Mouse (Mus musculus) heart, postnatal 25 days (tissue): ENCODE measurements around the gene Pikfyve. TPM values are rescaled to one million over a fixed set of nuclear protein-coding genes. Genes with fewer than 3 reads are reported as not detected.

ENCODE experiments used
- DNase-seq: peaks from one replicate; pipeline ENCODE4 v3.0.0; 2022; ENCODE audit warnings: low spot score
- intact Hi-C: fragments of 180-260 bp; cut with DNase I; formaldehyde crosslinking; loops from one replicate; pipeline ENCODE4 v1.15.1; 2025
- total RNA-seq, 2 experiments: library from RNA; stranded (reverse); gene quantifications; 2 replicates each; pipeline ENCODE4 v1.2.3; 2021

The Pikfyve gene
- total RNA-seq, 2 experiments from 2014 or later = 10.5 to 11.2 TPM

GRCm38 (mm10) chr1:65311214-65311933, 124.9 kb downstream of the Pikfyve start:
- no peak for DNase-seq
- intact Hi-C loops = loop anchor here (10.0 kb wide), 1 partner anchor 1343 kb away; no protein-coding TSS in a partner anchor

DNA sequence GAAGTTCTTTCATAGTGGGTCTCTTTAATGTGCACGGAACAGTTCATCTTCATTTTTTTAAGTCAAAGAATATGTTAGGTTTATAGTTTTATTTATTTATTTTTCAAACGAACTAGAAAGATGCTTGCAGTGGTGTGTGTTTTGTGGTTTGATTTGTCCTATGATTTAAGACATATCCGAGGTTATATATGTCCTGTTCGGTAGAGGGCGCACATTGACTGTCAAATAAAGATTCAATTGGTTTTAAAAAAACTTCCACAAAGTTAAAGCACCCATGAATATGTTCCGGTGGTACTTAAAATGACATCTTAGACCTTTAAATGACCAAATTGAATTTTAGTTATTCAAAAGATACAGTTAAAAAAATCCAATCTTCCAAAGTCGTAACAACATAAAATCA, 125.6 kb downstream of the Pikfyve start:
- no peak for DNase-seq
- intact Hi-C loops = loop anchor here (2.0 to 10.0 kb wide), 2 partner anchors 787 to 1343 kb away; no protein-coding TSS in a partner anchor

GRCm38 (mm10) chr1:65312896-65313295, 126.4 kb downstream of the Pikfyve start:
- no peak for DNase-seq
- intact Hi-C loops = loop anchor here (2.0 to 10.0 kb wide), 2 partner anchors 786 to 1342 kb away; no protein-coding TSS in a partner anchor

GRCm38 (mm10) chr1:65314054-65315021, 127.9 kb downstream of the Pikfyve start:
- DNase-seq = no peak
- intact Hi-C loops = loop anchor here (10.0 kb wide), 1 partner anchor 1340 kb away; no protein-coding TSS in a partner anchor

DNA sequence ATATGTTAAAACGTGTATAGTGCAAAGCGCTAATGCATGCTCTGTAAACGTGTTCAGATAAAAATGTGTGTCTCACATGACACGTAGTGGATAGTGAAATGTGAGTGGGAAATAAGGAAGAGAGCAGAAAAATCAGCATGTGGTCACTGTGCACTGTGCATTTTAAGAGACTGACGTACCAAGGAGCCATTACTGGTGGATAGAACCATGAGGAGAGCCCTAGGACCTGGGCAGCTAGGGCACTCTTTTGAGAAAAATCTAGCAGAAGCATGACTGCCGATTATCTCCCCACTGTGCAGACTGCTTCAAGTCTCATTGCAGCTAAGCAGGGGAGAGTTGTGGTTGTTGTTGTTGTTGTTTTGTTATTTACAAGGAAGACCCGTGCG, 128.5 kb downstream of the Pikfyve start:
- intact Hi-C loops = loop anchor here (10.0 kb wide), 1 partner anchor 1340 kb away; no protein-coding TSS in a partner anchor
- no peak for DNase-seq

Other genes starting within 250 kb of the Pikfyve start
- 1 to 10 TPM; 8.3 to 9.6 TPM for gene Plekhm3, start 229.9 kb upstream of the Pikfyve start, total RNA-seq
- gene Akr1cl, start 153.9 kb upstream of the Pikfyve start, total RNA-seq = not detected
- not detected for gene Cryge, start 135.5 kb upstream of the Pikfyve start, total RNA-seq
- not detected for gene Crygd, start 123.2 kb upstream of the Pikfyve start, total RNA-seq
- gene Crygc, start 113.0 kb upstream of the Pikfyve start, total RNA-seq = not detected
- not detected for gene Crygb, start 104.4 kb upstream of the Pikfyve start, total RNA-seq
- gene Cryga, start 83.3 kb upstream of the Pikfyve start, total RNA-seq = not detected
- gene Gm28845, start 67.1 kb upstream of the Pikfyve start, total RNA-seq = not detected
- gene D630023F18Rik, start 63.5 kb upstream of the Pikfyve start, total RNA-seq = not detected
- 10 to 100 TPM; 65.9 to 74.1 TPM for gene Idh1, start 183 bp upstream of the Pikfyve start, total RNA-seq
- gene Pth2r, start 95.4 kb downstream of the Pikfyve start, total RNA-seq = not detected